Mouse (Mus musculus) thymus, adult 18-20 months (tissue): ENCODE measurements around the gene Esrp2.

Experiments used
- DNase-seq, 2 experiments: peaks; one replicate each; pipeline ENCODE4 v3.0.0; 2022; ENCODE audit warnings: mixed read lengths in 2 of 2

Esrp2 gene

DNA sequence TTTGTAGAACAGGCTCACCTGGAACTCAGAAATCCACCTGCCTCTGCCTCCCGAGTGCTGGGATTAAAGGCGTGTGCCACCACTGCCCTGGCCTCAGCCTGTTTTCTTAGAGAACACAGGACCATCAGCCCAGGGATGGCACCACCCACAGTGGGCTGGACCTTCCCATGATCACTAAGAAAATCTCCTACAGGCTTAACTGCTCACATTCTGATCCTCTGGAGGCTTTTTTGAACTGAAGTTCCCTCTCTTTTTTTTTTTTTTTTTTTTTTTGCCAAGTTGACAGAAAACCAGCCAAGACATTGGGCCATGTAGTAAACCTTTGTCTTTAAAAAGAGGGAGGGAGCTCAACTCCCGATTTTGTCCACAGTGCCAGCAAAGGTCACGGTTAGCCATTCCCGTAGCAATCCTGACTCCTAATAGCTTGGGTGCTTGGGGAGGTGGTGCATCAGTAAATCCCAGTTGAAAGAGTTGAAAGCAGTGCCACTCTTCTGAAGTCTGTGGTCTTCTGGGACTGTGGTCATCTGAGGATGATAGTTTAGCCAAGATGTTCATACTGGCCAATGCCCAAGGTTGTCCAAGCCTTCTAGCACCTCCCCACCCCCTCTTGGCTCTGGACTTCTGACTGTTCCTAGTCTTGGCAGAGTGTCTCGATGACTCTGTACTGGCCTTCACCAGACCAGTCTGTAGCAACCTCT lies 11.2 kb upstream of the Esrp2 start:
- no peak for DNase-seq

DNA sequence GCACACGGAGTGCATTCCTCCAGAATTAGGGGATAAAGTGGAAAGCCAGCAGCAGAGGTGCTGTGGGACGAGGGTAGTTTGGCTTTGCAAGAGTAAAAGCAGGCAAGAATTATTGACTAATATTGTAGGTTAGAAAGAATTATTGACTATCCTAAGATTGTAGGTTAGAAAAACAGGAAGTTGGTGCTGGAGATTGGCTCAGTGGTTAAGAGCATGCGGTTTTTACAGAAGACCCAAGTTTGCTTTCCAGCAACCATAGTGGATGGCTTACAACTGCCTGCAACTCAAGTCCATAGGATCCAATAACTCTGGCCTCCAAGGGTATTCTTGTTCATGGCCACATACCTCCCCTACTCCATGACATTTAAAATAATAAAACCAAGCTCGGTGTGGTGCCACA lies 9.2 kb upstream of the Esrp2 start:
- no peak for DNase-seq

GRCm38 (mm10) chr8:106145331-106145730 lies 8.6 kb upstream of the Esrp2 start:
- DNase-seq = no peak

- peak; percentile 52 to 64 for DNase-seq
Observed at GRCm38 (mm10) chr8:106140769-106141168, 4.0 kb upstream of the Esrp2 start.

DNA sequence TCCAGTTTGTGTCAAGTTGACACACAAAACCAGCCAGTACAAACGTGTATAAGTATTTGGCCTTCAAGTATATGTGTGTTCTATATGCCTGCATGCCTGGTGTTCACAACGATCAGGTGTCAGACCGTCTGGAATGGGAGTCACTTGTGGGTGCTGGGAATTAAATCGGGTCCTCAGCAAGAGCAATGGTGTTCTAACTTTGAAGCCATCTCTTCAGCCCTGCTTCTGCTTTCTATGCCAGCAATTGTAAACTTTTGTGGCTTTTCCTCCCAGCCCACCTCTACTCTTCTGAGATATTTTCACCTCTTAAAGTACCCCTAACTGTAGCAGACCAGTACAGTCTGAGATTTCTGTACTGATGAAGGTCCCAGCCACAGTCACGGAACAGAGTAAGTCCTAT lies 3.4 kb upstream of the Esrp2 start:
- no peak for DNase-seq

DNA sequence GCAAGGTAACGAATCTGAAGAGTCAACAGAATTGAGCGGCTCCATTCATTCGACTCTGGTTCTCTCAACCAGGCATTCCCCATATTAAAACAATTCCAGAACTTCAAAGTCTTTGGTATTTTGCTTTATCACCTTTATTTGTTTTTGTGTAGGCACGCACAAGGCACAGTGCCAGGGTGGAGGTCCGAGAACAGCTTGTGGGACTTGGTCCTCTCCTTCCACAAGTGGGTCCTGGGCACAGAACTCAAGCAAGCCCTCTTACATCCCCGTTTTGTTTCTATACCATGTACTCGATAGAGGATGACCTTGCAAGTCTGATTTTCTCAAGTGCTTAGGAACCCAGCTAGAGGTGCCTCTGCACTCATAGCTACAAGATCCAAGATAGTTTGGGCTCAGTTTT lies 1.8 kb upstream of the Esrp2 start:
- no peak for DNase-seq

DNA sequence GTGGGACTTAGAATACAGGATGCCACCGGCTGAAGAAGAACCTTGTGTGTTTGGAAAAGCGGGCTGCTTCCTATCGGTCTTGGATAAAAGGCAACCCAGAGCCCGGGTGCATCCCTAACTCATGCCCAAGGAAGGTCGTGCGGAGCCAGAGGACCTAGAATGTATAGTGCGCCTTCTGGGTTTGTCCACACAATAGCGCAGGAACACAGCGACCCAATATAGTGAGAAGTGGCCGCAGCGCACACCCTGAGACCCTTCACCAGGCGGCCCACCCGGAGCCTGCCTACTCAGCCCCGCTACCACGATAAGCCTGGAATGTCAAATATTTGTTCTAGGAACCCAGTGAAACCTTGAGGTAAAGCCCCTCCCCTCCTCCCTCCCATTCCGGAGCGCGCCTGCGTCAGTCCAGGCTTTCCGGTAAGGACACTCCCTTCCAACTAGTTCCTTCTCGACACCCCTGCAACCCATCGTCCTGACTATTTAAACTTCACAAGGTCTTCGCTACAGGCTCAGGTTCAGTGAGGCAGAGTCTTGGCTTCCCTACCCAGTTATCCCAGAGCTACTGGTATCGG lies 1.2 kb upstream of the Esrp2 start:
- DNase-seq = no peak

GRCm38 (mm10) chr8:106137218-106137905 lies 588 bp upstream of the Esrp2 start:
- DNase-seq = no peak

GRCm38 (mm10) chr8:106135672-106136071 lies 1.1 kb downstream of the Esrp2 start:
- DNase-seq = no peak

DNA sequence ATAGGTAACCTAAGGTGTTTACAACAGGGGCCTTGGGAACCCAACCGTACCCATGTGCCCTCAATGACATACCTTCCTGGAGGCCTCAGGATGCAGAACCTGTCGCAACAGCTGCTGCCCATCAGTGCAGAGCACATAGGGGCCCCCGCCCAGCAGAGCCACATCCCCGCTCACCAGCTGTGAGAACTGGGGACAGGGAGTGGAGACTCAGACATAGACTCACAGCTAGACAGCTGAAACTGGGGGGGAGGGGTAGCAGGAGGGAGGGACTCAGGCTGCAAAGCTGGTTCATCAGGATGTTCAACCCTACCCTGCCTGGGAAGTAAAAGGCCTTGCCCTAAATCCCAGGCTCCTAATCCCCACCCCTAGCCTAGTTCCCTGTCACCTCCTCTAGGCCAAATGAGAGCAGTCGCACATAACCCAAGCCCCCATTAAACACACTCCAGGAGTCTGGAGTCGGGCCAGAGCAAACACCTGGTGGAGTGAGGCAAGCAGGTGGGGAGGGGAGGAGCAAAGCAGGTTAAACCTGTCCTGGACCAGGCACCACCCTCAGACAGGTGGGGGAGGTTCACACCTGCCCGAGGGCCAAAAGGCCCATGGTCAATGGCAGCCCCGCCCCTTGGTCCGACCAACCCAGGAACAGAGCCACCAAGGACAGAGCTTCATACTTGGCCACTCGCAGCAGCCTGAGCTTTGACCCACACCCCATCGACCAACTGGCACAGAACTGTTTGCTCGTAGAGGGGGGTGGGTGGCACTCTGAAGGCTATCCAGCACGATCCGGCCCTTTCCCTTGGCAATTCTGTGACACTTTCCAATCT lies 1.8 kb downstream of the Esrp2 start:
- no peak for DNase-seq

DNA sequence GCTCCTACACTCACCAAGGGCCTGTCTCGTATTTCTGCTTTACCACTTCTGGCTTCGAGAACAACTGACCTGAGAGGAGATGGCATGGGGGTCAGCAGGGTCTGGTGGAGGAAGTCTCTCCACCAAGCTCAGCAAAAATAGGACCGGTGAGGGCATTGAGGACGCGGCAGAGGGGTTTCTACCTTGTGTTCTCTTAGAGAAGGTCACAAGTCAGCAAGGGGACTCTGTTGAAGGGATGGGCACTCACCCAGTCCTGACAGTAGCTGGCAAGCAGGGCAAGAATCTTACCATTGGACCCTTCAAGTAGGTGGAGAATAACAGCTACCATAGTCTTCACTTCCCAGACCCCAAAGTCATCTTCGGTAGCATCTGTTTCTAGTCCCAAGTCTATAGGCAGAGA lies 2.8 kb downstream of the Esrp2 start:
- no peak for DNase-seq

DNA sequence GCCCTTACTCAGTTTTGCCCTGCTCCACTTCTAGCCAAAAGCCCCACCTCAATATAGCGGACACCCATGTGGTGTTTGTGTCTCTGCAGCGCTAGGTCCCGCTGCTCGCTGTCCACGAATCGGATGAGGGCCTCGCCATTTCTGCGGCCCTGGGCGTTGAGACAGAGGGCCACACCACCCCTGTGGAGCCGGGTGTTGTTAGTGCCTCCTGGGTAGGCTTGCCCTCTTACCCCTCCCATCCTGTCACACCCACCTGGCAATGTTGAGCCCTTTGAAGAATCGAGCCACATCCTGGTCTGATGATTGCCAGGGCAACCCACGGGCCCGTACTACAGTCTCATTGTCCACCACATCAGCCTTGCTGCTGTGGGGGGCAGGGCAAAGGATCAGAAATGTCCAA lies 3.2 kb downstream of the Esrp2 start:
- no peak for DNase-seq

- DNase-seq = no peak
Observed at GRCm38 (mm10) chr8:106132356-106132755, 4.4 kb downstream of the Esrp2 start.

DNA sequence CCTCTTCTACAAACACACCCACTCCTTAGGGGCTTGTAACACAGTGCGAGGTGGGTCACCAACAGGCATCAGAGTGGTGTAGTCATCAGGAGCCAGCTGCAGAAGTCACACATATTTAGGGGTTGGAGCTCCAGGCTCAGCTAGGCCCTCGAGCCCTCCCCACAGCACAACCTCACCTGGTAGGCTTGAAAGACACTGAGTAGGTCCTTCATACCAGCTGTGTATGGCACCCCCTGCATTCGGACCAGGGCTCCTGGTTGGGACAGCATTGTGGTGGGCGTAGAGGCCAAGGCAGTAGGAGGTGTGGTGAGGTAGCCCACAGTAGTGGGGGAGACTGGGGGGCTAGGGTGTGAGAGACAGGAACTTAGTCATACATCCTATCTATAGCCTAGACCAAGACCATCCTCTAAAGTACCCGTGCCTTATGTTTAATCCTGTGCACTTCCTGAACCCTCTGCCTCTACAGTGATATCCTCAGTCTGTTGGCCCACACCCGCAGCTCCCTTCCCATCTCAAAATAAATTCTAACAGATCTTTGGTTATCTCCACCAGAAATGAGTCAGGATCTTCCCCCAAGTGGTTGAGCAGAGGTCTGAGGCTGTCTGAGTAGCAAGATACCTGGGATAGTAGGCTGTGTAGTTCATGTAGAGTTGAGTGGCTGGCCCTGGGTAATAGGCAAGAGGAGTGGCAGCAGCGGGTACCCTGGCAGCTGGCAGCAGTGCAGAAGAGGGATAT lies 5.1 kb downstream of the Esrp2 start:
- DNase-seq = no peak

- DNase-seq = no peak
Observed at GRCm38 (mm10) chr8:106131021-106131420, 5.8 kb downstream of the Esrp2 start.

- DNase-seq = no peak
Observed at GRCm38 (mm10) chr8:106130505-106130904, 6.3 kb downstream of the Esrp2 start.

- DNase-seq = no peak
Observed at GRCm38 (mm10) chr8:106129997-106130396, 6.8 kb downstream of the Esrp2 start.

GRCm38 (mm10) chr8:106129232-106129930 lies 7.4 kb downstream of the Esrp2 start:
- DNase-seq = no peak

- DNase-seq = no peak
Observed at GRCm38 (mm10) chr8:106127882-106128410, 8.8 kb downstream of the Esrp2 start.

- DNase-seq = no peak
Observed at GRCm38 (mm10) chr8:106127054-106127453, 9.7 kb downstream of the Esrp2 start.

- DNase-seq = no peak
Observed at GRCm38 (mm10) chr8:106126055-106126454, 10.7 kb downstream of the Esrp2 start.

- DNase-seq = no peak
Observed at GRCm38 (mm10) chr8:106123443-106123842, 13.3 kb downstream of the Esrp2 start.
